Mouse (Mus musculus): ENCODE measurements at regions not wholly inside any gene's neighbourhood (a gene's known extent, or its start where the extent isn't known, plus 50 kb on each side); places are given as distances from the start of the nearest gene placed in this dataset.

DNA sequence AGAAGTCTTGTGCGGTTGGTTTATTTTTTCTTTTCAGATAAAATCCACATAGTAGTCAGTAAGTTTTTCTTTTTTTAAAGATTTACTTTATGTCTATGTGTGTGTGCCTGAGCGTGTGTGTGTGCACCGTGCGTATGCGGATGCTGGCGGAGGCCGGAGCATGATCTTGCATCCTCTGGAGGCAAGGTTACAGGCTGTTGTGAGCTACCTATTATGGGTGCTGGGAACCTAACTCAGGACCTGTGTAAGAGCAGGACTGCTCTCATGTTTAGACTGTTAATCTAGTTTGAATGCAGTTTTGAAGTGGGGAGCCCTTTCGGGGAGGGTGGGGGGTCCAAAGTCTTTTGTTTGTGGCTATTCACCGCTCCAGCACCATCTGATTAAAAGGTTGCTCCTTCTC is 154.1 kb downstream of the Slc38a4 start:
- Histone ChIP-seq H3K9me3 (ENCODE audit: control insufficient read depth, low read depth, low read length) (no peaks in the 10 kb centered on the region), H3K4me2 (replicated peaks; ENCODE audit: low read depth, low read length) (no peak overlapping the region), H3K9ac (replicated peaks; ENCODE audit: low read depth, low read length) (no peak overlapping the region), H3K4me1 (ENCODE audit: control insufficient read depth, insufficient read depth, low read length) (no peaks in the 10 kb centered on the region), H3K27me3 (ENCODE audit: control insufficient read depth, insufficient read depth, low read length) (no peaks in the 10 kb centered on the region), H3K27ac (ENCODE audit: low read length) (no peak overlapping the region), H3K4me3 (ENCODE audit: low read depth, low read length) (no peak overlapping the region), H3K36me3 (ENCODE audit: control insufficient read depth, insufficient read depth, low read length) (no peaks in the 10 kb centered on the region)
- 94% methylated on average over 9 of the region's 9 CpGs for WGBS
- ATAC-seq (ENCODE audit: insufficient number of reproducible peaks, insufficient read depth, low FRiP score, low read depth) = no peak

DNA sequence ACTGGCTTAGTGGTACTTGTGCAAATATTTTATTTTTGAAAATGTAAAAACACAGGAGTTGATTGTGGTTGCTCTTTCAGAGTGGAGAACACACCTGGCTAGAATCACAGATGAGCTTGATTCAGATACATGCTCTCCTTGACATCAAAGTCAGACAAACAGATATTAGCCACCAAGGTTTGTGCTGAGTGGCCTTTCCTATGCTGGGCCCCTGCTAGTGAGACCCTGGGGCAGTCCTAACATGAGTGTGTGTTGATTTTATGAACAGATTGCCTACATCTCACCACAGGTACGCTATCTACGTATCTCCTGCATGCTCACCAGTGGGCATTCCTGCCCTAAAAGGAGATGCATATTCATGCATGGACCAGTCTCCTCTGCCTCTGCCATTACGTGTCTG is 157.5 kb downstream of the Slc38a4 start:
- H3K9ac ChIP-seq (replicated peaks; ENCODE audit: low read depth, low read length) = no peak overlapping the region
- H3K4me2 ChIP-seq (replicated peaks; ENCODE audit: low read depth, low read length) = no peak overlapping the region
- 91% methylated on average over 3 of the region's 3 CpGs for WGBS
- H3K27ac ChIP-seq (ENCODE audit: low read length) = no peak overlapping the region
- no peaks in the 10 kb centered on the region for H3K36me3 ChIP-seq (ENCODE audit: control insufficient read depth, insufficient read depth, low read length)
- no peaks in the 10 kb centered on the region for H3K9me3 ChIP-seq (ENCODE audit: control insufficient read depth, low read depth, low read length)
- H3K4me1 ChIP-seq (ENCODE audit: control insufficient read depth, insufficient read depth, low read length) = no peaks in the 10 kb centered on the region
- no peak overlapping the region for H3K4me3 ChIP-seq (ENCODE audit: low read depth, low read length)
- H3K27me3 ChIP-seq (ENCODE audit: control insufficient read depth, insufficient read depth, low read length) = no peaks in the 10 kb centered on the region
- no peak for ATAC-seq (ENCODE audit: insufficient number of reproducible peaks, insufficient read depth, low FRiP score, low read depth)

DNA sequence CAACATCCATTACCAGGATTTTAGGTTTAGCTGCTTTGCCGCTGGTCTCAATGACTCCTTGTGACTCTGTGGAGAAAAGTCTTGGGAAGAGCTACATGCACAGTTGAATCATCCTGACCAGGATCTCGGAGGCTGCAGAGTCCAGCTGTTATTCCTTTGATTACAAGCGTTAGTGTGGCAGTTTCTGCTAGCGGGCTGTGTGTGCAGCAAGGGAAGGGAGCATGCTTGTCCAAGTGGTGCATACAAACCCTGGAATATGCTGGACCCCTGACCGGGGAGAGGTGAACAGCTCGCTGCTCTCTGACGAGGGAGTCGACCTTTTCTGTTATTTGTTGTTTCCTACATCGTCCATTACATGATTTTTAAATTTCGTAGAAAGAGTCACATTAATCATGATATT is 170.9 kb downstream of the Slc38a4 start:
- 29% methylated on average over 10 of the region's 10 CpGs for WGBS
- no peak overlapping the region for H3K9ac ChIP-seq (replicated peaks; ENCODE audit: low read depth, low read length)
- no peak for ATAC-seq (ENCODE audit: insufficient number of reproducible peaks, insufficient read depth, low FRiP score, low read depth)
- H3K9me3 ChIP-seq (ENCODE audit: control insufficient read depth, low read depth, low read length) = no peaks in the 10 kb centered on the region
- no peaks in the 10 kb centered on the region for H3K36me3 ChIP-seq (ENCODE audit: control insufficient read depth, insufficient read depth, low read length)
- 0 out of 2 replicates have a peak, but pooled peaks cover 6% of the 10 kb centered on the region for H3K4me1 ChIP-seq (ENCODE audit: control insufficient read depth, insufficient read depth, low read length)
- peak overlapping the region; percentile 67; the same call in 1 of the 2 replicates for H3K27ac ChIP-seq (ENCODE audit: low read length)
- no peaks in the 10 kb centered on the region for H3K27me3 ChIP-seq (ENCODE audit: control insufficient read depth, insufficient read depth, low read length)
- H3K4me3 ChIP-seq (ENCODE audit: low read depth, low read length) = no peak overlapping the region
- no peak overlapping the region for H3K4me2 ChIP-seq (replicated peaks; ENCODE audit: low read depth, low read length)

DNA sequence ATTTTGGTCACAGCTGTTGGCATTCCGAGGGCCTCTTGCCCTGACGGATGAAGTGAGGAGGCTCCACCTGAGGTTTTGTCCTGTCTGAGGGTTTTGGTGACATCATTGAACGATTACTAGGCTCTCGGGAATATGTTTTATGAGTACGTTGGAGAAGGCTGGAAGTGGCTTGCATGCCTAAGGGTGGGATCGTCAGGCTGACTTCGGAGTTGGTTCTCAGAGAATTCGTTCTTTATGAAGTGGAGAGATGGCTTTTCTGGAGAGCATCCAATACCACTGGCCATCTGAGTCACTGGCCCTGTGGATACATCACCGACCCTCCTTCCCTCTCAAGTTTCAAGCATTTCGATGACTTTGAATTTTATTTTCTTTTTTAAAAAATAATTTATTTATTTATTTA is 172.0 kb downstream of the Slc38a4 start:
- no peak overlapping the region for H3K9ac ChIP-seq (replicated peaks; ENCODE audit: low read depth, low read length)
- H3K27me3 ChIP-seq (ENCODE audit: control insufficient read depth, insufficient read depth, low read length) = no peaks in the 10 kb centered on the region
- no peak for ATAC-seq (ENCODE audit: insufficient number of reproducible peaks, insufficient read depth, low FRiP score, low read depth)
- 80% methylated on average over 10 of the region's 10 CpGs for WGBS
- no peak overlapping the region for H3K4me3 ChIP-seq (ENCODE audit: low read depth, low read length)
- no peak overlapping the region for H3K4me2 ChIP-seq (replicated peaks; ENCODE audit: low read depth, low read length)
- no peak overlapping the region for H3K27ac ChIP-seq (ENCODE audit: low read length)
- H3K36me3 ChIP-seq (ENCODE audit: control insufficient read depth, insufficient read depth, low read length) = no peaks in the 10 kb centered on the region
- H3K4me1 ChIP-seq (ENCODE audit: control insufficient read depth, insufficient read depth, low read length) = 0 out of 2 replicates have a peak, but pooled peaks cover 6% of the 10 kb centered on the region
- H3K9me3 ChIP-seq (ENCODE audit: control insufficient read depth, low read depth, low read length) = no peaks in the 10 kb centered on the region

DNA sequence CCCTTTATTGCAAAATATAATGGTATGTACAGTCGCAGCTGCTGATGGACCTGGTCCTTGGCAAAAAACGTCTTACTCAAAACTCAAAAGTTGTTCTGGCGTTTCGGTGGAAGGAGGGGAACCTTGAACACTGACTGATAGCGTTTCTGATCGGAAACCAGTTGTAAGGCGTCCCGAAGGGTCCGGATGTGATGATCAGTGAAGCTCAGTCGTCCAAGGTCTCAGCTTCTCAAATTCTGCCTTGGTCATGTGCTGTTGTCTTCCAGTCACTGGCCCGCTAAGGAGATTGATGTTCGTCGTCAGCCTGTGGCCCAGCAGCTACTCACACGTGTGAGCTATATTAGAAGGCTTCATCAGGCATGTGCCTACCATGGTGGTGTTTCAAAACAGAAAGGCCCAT is 173.5 kb downstream of the Slc38a4 start:
- no peak for ATAC-seq (ENCODE audit: insufficient number of reproducible peaks, insufficient read depth, low FRiP score, low read depth)
- H3K9me3 ChIP-seq (ENCODE audit: control insufficient read depth, low read depth, low read length) = no peaks in the 10 kb centered on the region
- H3K9ac ChIP-seq (replicated peaks; ENCODE audit: low read depth, low read length) = no peak overlapping the region
- H3K27ac ChIP-seq (ENCODE audit: low read length) = peak overlapping the region; percentile 30; the same call in 1 of the 2 replicates
- no peaks in the 10 kb centered on the region for H3K36me3 ChIP-seq (ENCODE audit: control insufficient read depth, insufficient read depth, low read length)
- no peak overlapping the region for H3K4me2 ChIP-seq (replicated peaks; ENCODE audit: low read depth, low read length)
- H3K4me3 ChIP-seq (ENCODE audit: low read depth, low read length) = no peak overlapping the region
- 0 out of 2 replicates have a peak, but pooled peaks cover 6% of the 10 kb centered on the region for H3K4me1 ChIP-seq (ENCODE audit: control insufficient read depth, insufficient read depth, low read length)
- WGBS = 76% methylated on average over 14 of the region's 14 CpGs
- H3K27me3 ChIP-seq (ENCODE audit: control insufficient read depth, insufficient read depth, low read length) = no peaks in the 10 kb centered on the region

DNA sequence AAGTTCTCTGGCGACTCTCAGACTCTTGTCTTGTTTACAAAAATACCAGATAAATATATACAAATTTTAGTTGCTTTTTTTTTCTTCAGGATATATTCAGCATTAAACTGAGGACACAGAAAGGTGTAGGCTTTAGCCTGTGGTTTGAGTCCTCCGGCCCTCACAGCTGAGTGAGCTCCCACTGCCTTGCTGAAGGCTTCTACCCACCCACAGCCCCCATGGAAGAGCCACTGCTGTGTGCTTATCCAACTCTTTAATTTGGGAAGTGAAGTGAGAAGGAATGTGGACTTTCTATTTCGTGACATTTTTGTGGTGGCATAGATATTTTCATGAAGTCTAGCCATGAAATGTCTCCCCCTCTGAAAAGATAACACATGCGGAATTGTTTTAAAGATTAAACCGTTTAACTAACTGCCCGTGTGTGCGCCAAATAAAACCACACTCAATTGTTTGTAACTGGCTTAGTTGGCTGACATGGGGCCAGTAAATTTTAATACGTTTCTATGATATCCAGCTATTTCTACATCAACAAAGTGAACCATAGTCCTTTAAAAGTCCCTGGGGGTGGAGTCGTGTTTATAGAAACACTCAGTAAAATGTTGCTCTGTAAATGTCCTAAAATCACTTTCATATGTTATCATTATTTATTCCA is 174.1 kb downstream of the Slc38a4 start:
- 66% methylated on average over 9 of the region's 9 CpGs for WGBS
- H3K4me2 ChIP-seq (replicated peaks; ENCODE audit: low read depth, low read length) = no peak overlapping the region

DNA sequence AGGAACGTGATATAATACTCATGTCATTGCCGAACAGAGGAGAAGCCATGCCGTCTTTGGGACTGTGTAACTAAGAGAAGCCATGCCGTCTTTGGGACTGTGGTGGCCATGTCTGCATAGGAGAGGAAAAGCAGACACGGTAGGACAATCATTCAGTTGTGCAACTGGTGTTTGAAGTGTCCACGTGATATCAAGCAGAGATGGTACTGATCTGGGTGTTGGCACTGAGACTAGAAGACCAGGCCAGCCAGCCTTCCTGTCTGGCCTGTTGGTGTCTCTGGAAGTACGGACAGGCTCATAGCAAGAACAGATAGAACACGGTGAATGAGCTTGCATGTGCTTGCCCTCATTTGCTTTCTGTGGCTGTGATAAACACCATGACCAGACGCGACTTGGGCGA is 175.7 kb downstream of the Slc38a4 start:
- Histone ChIP-seq H3K4me3 (ENCODE audit: low read depth, low read length) (no peak overlapping the region), H3K27ac (ENCODE audit: low read length) (no peak overlapping the region), H3K27me3 (ENCODE audit: control insufficient read depth, insufficient read depth, low read length) (no peaks in the 10 kb centered on the region), H3K4me1 (ENCODE audit: control insufficient read depth, insufficient read depth, low read length) (peaks cover 6% of the 10 kb centered on the region; the same call in 1 of the 2 replicates), H3K4me2 (replicated peaks; ENCODE audit: low read depth, low read length) (no peak overlapping the region), H3K36me3 (ENCODE audit: control insufficient read depth, insufficient read depth, low read length) (no peaks in the 10 kb centered on the region), H3K9me3 (ENCODE audit: control insufficient read depth, low read depth, low read length) (no peaks in the 10 kb centered on the region), H3K9ac (replicated peaks; ENCODE audit: low read depth, low read length) (no peak overlapping the region)
- ATAC-seq (ENCODE audit: insufficient number of reproducible peaks, insufficient read depth, low FRiP score, low read depth) = no peak
- WGBS = 92% methylated on average over 11 of the region's 11 CpGs

More for the DNA sequence above, 174.1 kb downstream of the Slc38a4 start:
- H3K9ac ChIP-seq (replicated peaks; ENCODE audit: low read depth, low read length) = no peak overlapping the region
- no peak overlapping the region for H3K4me3 ChIP-seq (ENCODE audit: low read depth, low read length)
- 0 out of 2 replicates have a peak, but pooled peaks cover 6% of the 10 kb centered on the region for H3K4me1 ChIP-seq (ENCODE audit: control insufficient read depth, insufficient read depth, low read length)
- H3K27ac ChIP-seq (ENCODE audit: low read length) = peak overlapping the region; percentile 49
- ATAC-seq (ENCODE audit: insufficient number of reproducible peaks, insufficient read depth, low FRiP score, low read depth) = no peak
- no peaks in the 10 kb centered on the region for H3K27me3 ChIP-seq (ENCODE audit: control insufficient read depth, insufficient read depth, low read length)
- H3K36me3 ChIP-seq (ENCODE audit: control insufficient read depth, insufficient read depth, low read length) = no peaks in the 10 kb centered on the region
- H3K9me3 ChIP-seq (ENCODE audit: control insufficient read depth, low read depth, low read length) = no peaks in the 10 kb centered on the region

DNA sequence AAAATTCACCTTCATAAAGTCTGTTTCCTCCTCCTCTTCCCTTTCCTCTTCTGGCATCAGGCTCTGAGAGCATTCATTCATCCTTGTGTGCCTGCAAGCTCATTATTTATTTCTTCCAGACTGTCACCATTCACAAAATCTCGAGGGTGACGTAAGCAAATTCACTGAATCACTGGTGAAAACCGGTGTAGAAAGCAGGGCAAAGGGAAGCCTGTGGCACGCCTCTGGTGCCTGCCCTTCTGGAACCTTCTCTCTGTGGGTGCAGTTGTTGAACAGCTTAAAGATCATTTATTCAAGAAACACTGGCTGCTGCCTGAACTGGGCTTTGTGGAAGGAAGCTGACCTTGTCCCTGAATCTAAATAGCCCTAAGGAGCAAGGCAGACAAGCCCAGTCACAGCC is 177.0 kb downstream of the Slc38a4 start:
- no peak for ATAC-seq (ENCODE audit: insufficient number of reproducible peaks, insufficient read depth, low FRiP score, low read depth)
- Histone ChIP-seq H3K9me3 (ENCODE audit: control insufficient read depth, low read depth, low read length) (no peaks in the 10 kb centered on the region), H3K36me3 (ENCODE audit: control insufficient read depth, insufficient read depth, low read length) (no peaks in the 10 kb centered on the region), H3K27ac (ENCODE audit: low read length) (no peak overlapping the region), H3K4me3 (ENCODE audit: low read depth, low read length) (no peak overlapping the region), H3K4me1 (ENCODE audit: control insufficient read depth, insufficient read depth, low read length) (peaks cover 9% of the 10 kb centered on the region), H3K4me2 (replicated peaks; ENCODE audit: low read depth, low read length) (no peak overlapping the region), H3K27me3 (ENCODE audit: control insufficient read depth, insufficient read depth, low read length) (no peaks in the 10 kb centered on the region), H3K9ac (replicated peaks; ENCODE audit: low read depth, low read length) (no peak overlapping the region)
- WGBS = 53% methylated on average over 4 of the region's 4 CpGs

DNA sequence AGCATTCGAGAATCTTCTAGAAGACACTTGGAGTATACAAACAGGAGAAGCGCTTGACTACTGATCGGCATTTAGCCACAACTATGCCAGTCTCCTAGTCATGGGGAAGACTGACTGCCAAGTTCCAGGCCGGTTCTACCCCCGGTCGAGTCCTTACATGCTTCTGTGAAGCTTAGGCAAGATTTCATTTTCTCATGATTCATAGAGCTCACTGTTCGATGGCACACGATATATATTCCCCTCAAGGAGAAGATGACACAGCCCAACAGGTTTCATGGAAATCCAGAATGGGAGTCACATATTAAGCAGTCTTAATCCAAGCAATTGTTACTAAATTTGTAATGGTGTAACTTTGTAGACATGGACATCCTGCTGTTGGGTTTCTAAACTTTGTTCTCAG is 177.8 kb downstream of the Slc38a4 start:
- no peaks in the 10 kb centered on the region for H3K36me3 ChIP-seq (ENCODE audit: control insufficient read depth, insufficient read depth, low read length)
- H3K9me3 ChIP-seq (ENCODE audit: control insufficient read depth, low read depth, low read length) = no peaks in the 10 kb centered on the region
- H3K9ac ChIP-seq (replicated peaks; ENCODE audit: low read depth, low read length) = no peak overlapping the region
- peaks cover 14% of the 10 kb centered on the region for H3K4me1 ChIP-seq (ENCODE audit: control insufficient read depth, insufficient read depth, low read length)
- ATAC-seq (ENCODE audit: insufficient number of reproducible peaks, insufficient read depth, low FRiP score, low read depth) = no peak
- no peak overlapping the region for H3K4me2 ChIP-seq (replicated peaks; ENCODE audit: low read depth, low read length)
- no peak overlapping the region for H3K27ac ChIP-seq (ENCODE audit: low read length)
- 89% methylated on average over 8 of the region's 8 CpGs for WGBS
- H3K27me3 ChIP-seq (ENCODE audit: control insufficient read depth, insufficient read depth, low read length) = no peaks in the 10 kb centered on the region
- H3K4me3 ChIP-seq (ENCODE audit: low read depth, low read length) = no peak overlapping the region

Measured in stomach, embryonic 14.5 days (tissue).